In genomic region chr4:138311595-138311994, GRCm38 (mm10) we compare ENCODE assay signal across 9 mouse cellular contexts. TPM values are rescaled to one million over a fixed set of nuclear protein-coding genes. Genes with fewer than 3 reads are reported as not detected.
A peak's percentile ranks its signal among the peaks of the same experiment; 100 is the strongest.
DNase-seq lines count a peak whose midpoint lies in the region; ATAC-seq and TF ChIP-seq lines count a peak whose summit lies in the region.
"Had no signal": no experiment of that assay in that cellular context is flagged by ENCODE, and none has a peak within 500 bp of the region (broad histone marks: within the 10 kb centered on the region; RNA-seq: fewer than 3 reads in every experiment).

No protein-coding gene starts in this region.

- H3K27ac ChIP-seq in cortical plate, adult 2 months (ENCODE audit: insufficient read depth, low read length): no peak overlapping the region
- H3K27ac ChIP-seq in hindbrain, embryonic 13.5 days: no peak overlapping the region
- H3K27ac ChIP-seq in liver, adult 2 months (replicated peaks; ENCODE audit: insufficient read depth, low read depth, low read length): no peak overlapping the region
- no peak overlapping the region for H3K27ac ChIP-seq in midbrain, postnatal 0 days (ENCODE audit: low read depth, low read length)

- H3K4me3 ChIP-seq in cortical plate, adult 2 months (ENCODE audit: insufficient read depth, low read length): no peak overlapping the region
- no peak overlapping the region for H3K4me3 ChIP-seq in hindbrain, embryonic 13.5 days
- H3K4me3 ChIP-seq in liver, adult 2 months (ENCODE audit: insufficient read depth, low read depth, low read length): no peak overlapping the region
- no peak overlapping the region for H3K4me3 ChIP-seq in midbrain, postnatal 0 days (ENCODE audit: low read depth, low read length)

- H3K4me2 ChIP-seq in hindbrain, embryonic 13.5 days: no peak overlapping the region
- no peak overlapping the region for H3K4me2 ChIP-seq in midbrain, postnatal 0 days (ENCODE audit: low read depth, low read length, poor library complexity, severe bottlenecking)

- H3K36me3 ChIP-seq in hindbrain, embryonic 13.5 days: peaks cover 97% of the 10 kb centered on the region
- peaks cover 9% of the 10 kb centered on the region for H3K36me3 ChIP-seq in liver, adult 2 months (ENCODE audit: control insufficient read depth, insufficient read depth, low read length)
- peaks cover 64% of the 10 kb centered on the region for H3K36me3 ChIP-seq in midbrain, postnatal 0 days (ENCODE audit: insufficient read depth, low read length)

- H3K4me1 ChIP-seq in cortical plate, adult 2 months (ENCODE audit: control insufficient read depth, insufficient read depth, low read length): peaks cover 2% of the 10 kb centered on the region
- peaks cover 15% of the 10 kb centered on the region for H3K4me1 ChIP-seq in hindbrain, embryonic 13.5 days (replicated peaks)
- no peaks in the 10 kb centered on the region for H3K4me1 ChIP-seq in liver, adult 2 months (ENCODE audit: control insufficient read depth, insufficient read depth, low read length)
- H3K4me1 ChIP-seq in midbrain, postnatal 0 days (ENCODE audit: insufficient read depth, low read length): no peaks in the 10 kb centered on the region

- TF ChIP-seq POLR2A in cortical plate, adult 2 months (IDR thresholded peaks at IDR 0.05; ENCODE audit: extremely low read depth, insufficient read depth, low read length): no peak
- TF ChIP-seq POLR2A in liver, adult 2 months (IDR thresholded peaks at IDR 0.05; ENCODE audit: extremely low read depth, insufficient read depth, low read length): no peak

- no peak overlapping the region for H3K9ac ChIP-seq in hindbrain, embryonic 13.5 days
- H3K9ac ChIP-seq in liver, adult 2 months (ENCODE audit: low read depth, low read length): no peak overlapping the region
- H3K9ac ChIP-seq in midbrain, postnatal 0 days (replicated peaks; ENCODE audit: low read length, poor library complexity, severe bottlenecking): no peak overlapping the region

- no peaks in the 10 kb centered on the region for H3K9me3 ChIP-seq in hindbrain, embryonic 13.5 days
- H3K9me3 ChIP-seq in midbrain, postnatal 0 days (ENCODE audit: low read length): no peaks in the 10 kb centered on the region

- peak; percentile 46; the same call in 1 of the 2 replicates for ATAC-seq in hindbrain, embryonic 13.5 days (ENCODE audit: low FRiP score)
- ATAC-seq in midbrain, postnatal 0 days (ENCODE audit: low FRiP score): 0 out of 2 replicates have a peak, but pooled peaks have one; percentile 24
- ATAC-seq: Patski had no signal

- WGBS in hindbrain, embryonic 13.5 days: 70% methylated on average over 8 of the region's 8 CpGs
- 56% methylated on average over 8 of the region's 8 CpGs for WGBS in liver, adult 2 months
- 63% methylated on average over 8 of the region's 8 CpGs for WGBS in midbrain, postnatal 0 days

- H3K79me2 ChIP-seq in liver, adult 2 months (ENCODE audit: control insufficient read depth, insufficient read depth, low read length): no peaks in the 10 kb centered on the region

- peak; percentile 28 to 65 for DNase-seq in heart, adult 18-20 months
- no peak for DNase-seq in heart, adult 9 months (ENCODE audit: low spot score in 2 of 2)
- peak; percentile 70 for DNase-seq in ES-CJ7 (ENCODE audit: low read depth, low spot score)
- DNase-seq in liver, adult 2 months (ENCODE audit: extremely low read depth, low read depth, low spot score): peak; percentile 30
- peak; percentile 42 for DNase-seq in midbrain, postnatal 0 days (ENCODE audit: low spot score)
- no peak for DNase-seq in urinary bladder, postnatal 10 days (ENCODE audit: low spot score)

- no peaks in the 10 kb centered on the region for H3K27me3 ChIP-seq in hindbrain, embryonic 13.5 days
- no peaks in the 10 kb centered on the region for H3K27me3 ChIP-seq in liver, adult 2 months (ENCODE audit: control insufficient read depth, insufficient read depth, low read length)
- H3K27me3 ChIP-seq in midbrain, postnatal 0 days (ENCODE audit: insufficient read depth, low read length): no peaks in the 10 kb centered on the region
- H3K27me3 ChIP-seq: Patski had no signal

- peak; percentile 69 for TF ChIP-seq CTCF in cortical plate, adult 2 months (IDR thresholded peaks at IDR 0.05; ENCODE audit: extremely low read depth, insufficient read depth, low read length)
- TF ChIP-seq CTCF in liver, adult 2 months (IDR thresholded peaks at IDR 0.05; ENCODE audit: low read depth, low read length): peak; percentile 93
- peak; percentile 83 for TF ChIP-seq CTCF in midbrain, postnatal 0 days (IDR thresholded peaks at IDR 0.05)

RNA-seq across cellular contexts. Expression of gene Ddost, which starts 7.1 kb away (rescaled TPM):
- 10 to 100 TPM; 58.2 to 61.6 TPM for total RNA-seq in heart, adult 18-20 months (2021)
- polyA plus RNA-seq in cortical plate, adult 2 months (2012; rRNA removed): 96.7 and 99.4 TPM in 2 replicates
- 208 and 213 TPM in 2 replicates for polyA plus RNA-seq in hindbrain, embryonic 13.5 days (2015; fragmentation: Nextera tagmentation; extraction: Ambion mirVana)
- 93.9 and 114 TPM in 2 replicates for total RNA-seq in liver, adult 2 months (2014; rRNA removed)
- 141 and 145 TPM in 2 replicates for polyA plus RNA-seq in liver, adult 2 months (2012; rRNA removed)
- 203 and 215 TPM in 2 replicates for total RNA-seq in midbrain, postnatal 0 days (2014; rRNA removed)
- polyA plus RNA-seq in midbrain, postnatal 0 days (2015; fragmentation: Nextera tagmentation; extraction: Ambion mirVana): 207 and 220 TPM in 2 replicates

RNA-seq across cellular contexts. Expression of gene Pink1, which starts 14.5 kb away (rescaled TPM):
- total RNA-seq in heart, adult 18-20 months (2021): 100 to 1,000 TPM; 720 to 812 TPM
- 411 and 422 TPM in 2 replicates for polyA plus RNA-seq in cortical plate, adult 2 months (2012; rRNA removed)
- polyA plus RNA-seq in hindbrain, embryonic 13.5 days (2015; fragmentation: Nextera tagmentation; extraction: Ambion mirVana): 91.0 and 93.8 TPM in 2 replicates
- total RNA-seq in liver, adult 2 months (2014; rRNA removed): 134 and 150 TPM in 2 replicates
- polyA plus RNA-seq in liver, adult 2 months (2012; rRNA removed): 192 and 217 TPM in 2 replicates
- total RNA-seq in midbrain, postnatal 0 days (2014; rRNA removed): 255 and 261 TPM in 2 replicates
- 149 and 150 TPM in 2 replicates for polyA plus RNA-seq in midbrain, postnatal 0 days (2015; fragmentation: Nextera tagmentation; extraction: Ambion mirVana)

RNA-seq across cellular contexts. Expression of gene Cda, which starts 56.2 kb away (rescaled TPM):
- total RNA-seq in heart, adult 18-20 months (2021): 1 to 10 TPM; 1.6 to 2.3 TPM
- 2.9 and 3.7 TPM in 2 replicates for polyA plus RNA-seq in cortical plate, adult 2 months (2012; rRNA removed)
- 4.0 and 4.1 TPM in 2 replicates for polyA plus RNA-seq in hindbrain, embryonic 13.5 days (2015; fragmentation: Nextera tagmentation; extraction: Ambion mirVana)
- 4.5 and 4.8 TPM in 2 replicates for total RNA-seq in liver, adult 2 months (2014; rRNA removed)
- 33.1 and 34.1 TPM in 2 replicates for polyA plus RNA-seq in liver, adult 2 months (2012; rRNA removed)
- total RNA-seq in midbrain, postnatal 0 days (2014; rRNA removed): 9.1 and 9.6 TPM in 2 replicates
- 9.2 and 12.2 TPM in 2 replicates for polyA plus RNA-seq in midbrain, postnatal 0 days (2015; fragmentation: Nextera tagmentation; extraction: Ambion mirVana)

Comparison
In these comparisons a context has a peak if more than half of its experiments do, and no peak if none do; other contexts are left out.
1. DNase-seq: peak in heart, adult 18-20 months (2 of 2), ES-CJ7 (single experiment), liver, adult 2 months (single experiment) and midbrain, postnatal 0 days (single experiment); none in heart, adult 9 months (0 of 2) and urinary bladder, postnatal 10 days (single experiment).
2. Peak in every context shown above with its lines, with median percentiles within 50 percentile points of each other: CTCF ChIP-seq.